1 mouse cellular context compared by ENCODE assay signal in genomic region chr2:130129687-130130086, GRCm38 (mm10).
TF ChIP-seq lines count a peak whose summit lies in the region.

No protein-coding gene starts in this region.

TF ChIP-seq in CH12.LX, 34 proteins besides CTCF, POLR2A, EP300 and RAD21 (continued from another document):
- TF ChIP-seq BHLHE40 (IDR thresholded peaks at IDR 0.05; ENCODE audit: low read depth, low read length), result no peak
